Mouse (Mus musculus) lung, adult 2 months (tissue): Measurements from ENCODE around the gene Fgr. TPM values are rescaled to one million over a fixed set of nuclear protein-coding genes. Genes with fewer than 3 reads are reported as not detected.
A peak's percentile ranks its signal among the peaks of the same experiment; 100 is the strongest.

Source experiments
- DNase-seq: peaks from one replicate; pipeline ENCODE4 v3.0.0; 2022
- H3K4me1 ChIP-seq: fragments of 200-500 bp; 2 replicates; pipeline ENCODE4 v1.6.1; 2011; ENCODE audit warnings: low read length; ENCODE audit not compliant: control insufficient read depth, insufficient read depth
- H3K4me3 ChIP-seq: fragments of 200-500 bp; replicated peaks from 2 replicates; pipeline ENCODE3; 2011; ENCODE audit warnings: low read depth, mild to moderate bottlenecking, control low read depth, low read length; ENCODE audit errors: extremely low read depth
- CTCF ChIP-seq: fragments of 200-500 bp; IDR thresholded peaks from 2 replicates; pipeline ENCODE4 v1.5.1; 2011; ENCODE audit warnings: mild to moderate bottlenecking, low read length, control low read depth; ENCODE audit not compliant: insufficient read depth
- POLR2A ChIP-seq: fragments of 200-500 bp; IDR thresholded peaks from 2 replicates; pipeline ENCODE4 v1.6.1; 2011; ENCODE audit warnings: low read depth, mild to moderate bottlenecking, control low read depth, low read length, borderline replicate concordance; ENCODE audit errors: extremely low read depth
- WGBS: fragments of 180-500 bp; shearing (Covaris S2); methylation state at CpG from one replicate; pipeline ENCODE4 v1.1.7; 2018; 5-methylcytosine and 5-hydroxymethylcytosine counted together
- polyA plus RNA-seq: library from polyadenylated mRNA; depleted of rRNA; stranded (reverse); fragments of >200 nt; gene quantifications from 2 replicates; pipeline ENCODE4 v1.2.3, GENCODE M21; 2012

Gene Fgr
- polyA plus RNA-seq, 1 experiment = 19.1 TPM

DNA sequence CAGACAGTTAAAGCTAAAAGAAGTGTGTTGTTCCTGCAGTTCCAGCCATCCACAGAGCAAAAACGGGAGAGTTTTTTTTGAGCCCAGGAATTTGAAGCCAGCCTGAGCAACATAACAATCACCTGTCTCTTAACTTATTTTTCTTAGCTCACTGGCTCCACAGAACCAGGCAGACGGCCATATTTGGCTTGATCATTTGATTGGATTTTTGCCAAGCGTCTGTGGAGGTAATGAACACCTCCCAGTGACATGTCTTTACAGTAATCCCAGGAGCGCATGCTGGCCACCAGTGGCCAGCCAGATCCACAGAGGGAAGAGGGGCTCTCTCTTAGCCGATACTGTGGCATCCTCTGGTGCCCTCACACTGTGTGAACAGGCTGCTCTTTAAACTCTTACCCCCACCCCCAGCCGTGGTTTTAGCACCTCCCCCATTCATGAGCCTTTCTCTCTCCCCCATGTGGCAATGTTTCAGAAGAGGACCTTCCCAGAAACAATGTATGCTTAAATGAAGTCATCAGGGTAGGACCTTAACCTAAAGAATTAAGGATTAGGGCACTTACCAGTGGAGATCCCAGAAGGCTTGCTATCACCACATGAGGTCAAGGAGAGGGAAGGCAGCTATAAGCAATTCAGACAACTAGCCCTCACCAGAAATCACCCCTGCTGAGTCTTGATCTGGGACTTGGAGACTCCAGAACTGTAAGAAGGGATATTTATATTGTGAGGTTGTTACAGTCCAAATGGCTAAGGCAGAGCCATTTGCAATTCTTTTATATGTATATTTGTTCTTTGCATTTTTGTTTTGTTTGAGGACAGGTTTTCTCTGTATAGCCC, 5.6 kb upstream of the Fgr start:
- 48% methylated on average over 6 of the region's 6 CpGs for WGBS

DNA sequence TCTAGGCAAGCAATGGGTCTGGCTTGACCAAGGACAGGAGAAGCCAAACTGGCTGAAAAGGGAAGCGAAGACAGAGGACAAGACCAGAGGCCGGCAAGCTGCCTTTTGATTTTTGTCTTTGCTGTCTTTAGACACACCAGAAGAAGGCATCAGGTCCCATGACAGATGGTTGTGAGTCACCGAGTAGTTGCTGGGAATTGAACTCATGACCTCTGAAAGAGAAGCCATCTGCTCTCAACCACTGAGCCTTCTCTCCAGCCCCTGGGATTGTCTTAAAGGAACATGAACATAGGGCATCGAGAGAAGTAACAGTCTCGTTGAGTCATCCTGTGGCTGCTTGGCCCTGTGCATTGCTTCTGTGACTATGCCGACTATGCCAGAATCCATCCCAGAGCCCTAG, 2.3 kb upstream of the Fgr start:
- Histone ChIP-seq H3K4me1 (peaks cover 14% of the 10 kb centered on the region), H3K4me3 (no peak overlapping the region)
- TF ChIP-seq CTCF (no peak), POLR2A (no peak)
- WGBS = 69% methylated on average over 6 of the region's 6 CpGs
- no peak for DNase-seq

More for the DNA sequence above, 5.6 kb upstream of the Fgr start:
- TF ChIP-seq POLR2A = no peak
- no peak for TF ChIP-seq CTCF
- no peak overlapping the region for H3K4me3 ChIP-seq
- H3K4me1 ChIP-seq = peaks cover 4% of the 10 kb centered on the region; the same call in 1 of the 2 replicates
- DNase-seq = no peak

DNA sequence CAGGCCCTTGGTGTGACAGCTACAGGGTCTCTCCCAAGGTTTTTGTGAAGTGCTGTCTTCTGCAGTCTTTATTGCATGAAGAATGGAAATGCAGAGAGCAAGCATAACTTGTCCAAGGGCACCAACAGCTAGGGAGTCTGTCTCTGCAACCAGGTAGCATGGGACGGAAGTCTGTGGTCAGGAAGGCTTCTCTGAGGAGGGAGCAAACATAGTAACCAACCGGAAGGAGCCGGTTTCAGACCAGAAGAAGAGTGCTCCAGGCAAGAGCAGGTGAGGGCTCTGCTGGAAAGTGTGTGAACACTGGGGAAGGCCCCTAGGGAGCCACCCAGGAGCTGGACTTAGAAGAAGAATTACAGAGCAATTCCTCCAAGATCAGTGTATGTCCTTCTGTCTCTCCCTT, 1.8 kb upstream of the Fgr start:
- 54% methylated on average over 3 of the region's 3 CpGs for WGBS
- TF ChIP-seq POLR2A (no peak), CTCF (no peak)
- Histone ChIP-seq H3K4me3 (no peak overlapping the region), H3K4me1 (peaks cover 14% of the 10 kb centered on the region)
- DNase-seq = no peak

DNA sequence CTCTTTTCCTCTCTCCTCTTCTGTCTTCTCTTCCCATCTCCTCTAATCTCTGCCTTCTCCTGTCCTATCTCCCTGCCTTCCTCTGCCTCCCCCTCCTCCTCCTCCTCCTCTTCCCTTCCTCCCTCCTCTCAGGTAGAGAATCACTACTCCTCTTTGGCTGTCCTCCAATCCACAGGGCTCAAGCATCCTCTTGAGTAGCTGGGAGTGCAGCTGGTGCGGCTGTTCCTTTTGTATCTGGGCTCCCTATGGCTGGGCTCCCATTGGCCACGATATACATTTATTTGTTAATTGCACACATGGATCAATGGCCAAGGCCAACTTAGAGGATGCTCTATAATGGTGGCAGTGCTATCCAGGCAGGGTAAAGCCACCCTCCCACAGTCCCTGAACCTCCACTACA, 1.3 kb upstream of the Fgr start:
- 46% methylated on average over 2 of the region's 2 CpGs for WGBS
- TF ChIP-seq POLR2A = no peak
- no peak for TF ChIP-seq CTCF
- DNase-seq = no peak
- Histone ChIP-seq H3K4me3 (no peak overlapping the region), H3K4me1 (peaks cover 14% of the 10 kb centered on the region)

DNA sequence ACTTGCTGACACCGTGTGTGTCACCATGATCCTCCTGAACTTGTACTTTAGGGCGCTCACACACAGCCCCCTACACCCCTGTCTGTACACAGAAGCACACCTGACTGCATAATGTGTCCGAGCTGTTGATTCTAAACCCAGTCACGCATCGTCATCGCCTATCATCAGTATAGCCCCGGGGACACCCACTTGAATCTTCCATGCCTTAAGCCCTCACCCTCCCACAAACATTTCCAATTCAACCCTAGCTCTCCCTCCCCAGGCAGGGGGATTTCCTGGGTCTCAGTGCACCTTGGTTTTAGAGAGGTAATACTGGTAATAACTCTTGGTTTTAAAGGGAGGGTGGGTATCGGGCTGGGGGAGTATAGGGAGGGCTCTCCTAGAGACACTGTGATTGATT, 709 bp upstream of the Fgr start:
- peaks cover 14% of the 10 kb centered on the region for H3K4me1 ChIP-seq

DNA sequence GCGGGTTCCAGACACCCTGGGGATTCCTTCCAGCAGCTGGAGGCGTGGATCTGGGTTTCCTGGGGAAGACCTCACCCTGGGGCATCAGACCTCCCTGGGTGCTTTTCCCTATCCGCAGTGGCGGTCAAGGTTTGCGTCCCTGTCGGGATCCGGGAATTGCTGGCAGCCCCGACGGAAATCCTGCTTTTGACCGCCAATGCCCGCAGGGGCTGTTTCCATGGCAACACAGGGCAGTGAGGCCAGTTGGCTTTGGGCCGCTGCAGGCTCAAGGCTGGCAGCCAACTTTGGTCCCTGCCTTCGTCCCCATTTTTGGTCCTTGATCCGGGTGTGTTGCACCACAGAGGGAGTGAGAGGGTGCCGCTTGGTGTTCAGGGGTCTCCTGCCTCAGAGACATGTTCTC, 1.0 kb downstream of the Fgr start:
- H3K4me1 ChIP-seq = peaks cover 14% of the 10 kb centered on the region
- WGBS = 4% methylated on average over 15 of the region's 15 CpGs
- TF ChIP-seq CTCF = no peak
- TF ChIP-seq POLR2A = no peak
- DNase-seq = peak; percentile 63
- H3K4me3 ChIP-seq = peak overlapping the region; percentile 1

More for the DNA sequence above, 709 bp upstream of the Fgr start:
- H3K4me3 ChIP-seq = no peak overlapping the region
- no peak for DNase-seq
- TF ChIP-seq CTCF (no peak), POLR2A (no peak)
- WGBS = 77% methylated on average over 8 of the region's 8 CpGs

DNA sequence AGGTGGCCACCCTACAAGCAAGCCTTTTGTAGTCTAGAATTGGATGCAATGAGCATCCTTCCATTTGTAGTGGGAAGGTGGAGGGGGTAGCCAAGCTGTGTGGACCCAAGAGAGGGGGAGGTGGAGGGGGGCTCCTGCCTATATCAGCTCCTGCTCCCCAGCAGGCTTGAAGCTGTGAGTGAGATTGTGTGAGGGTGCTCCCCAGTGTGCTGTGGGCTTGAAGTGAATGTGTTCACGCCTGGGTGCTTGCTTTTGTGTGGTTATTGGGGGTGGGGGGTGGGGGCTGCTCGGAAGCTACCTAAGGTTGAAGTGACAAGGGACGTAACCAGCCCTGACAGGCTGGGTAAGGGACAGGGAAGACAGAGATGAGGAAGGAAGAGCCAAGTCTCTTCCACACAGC, 1.9 kb downstream of the Fgr start:
- no peak overlapping the region for H3K4me3 ChIP-seq
- peaks cover 14% of the 10 kb centered on the region for H3K4me1 ChIP-seq
- WGBS = 78% methylated on average over 3 of the region's 3 CpGs

DNA sequence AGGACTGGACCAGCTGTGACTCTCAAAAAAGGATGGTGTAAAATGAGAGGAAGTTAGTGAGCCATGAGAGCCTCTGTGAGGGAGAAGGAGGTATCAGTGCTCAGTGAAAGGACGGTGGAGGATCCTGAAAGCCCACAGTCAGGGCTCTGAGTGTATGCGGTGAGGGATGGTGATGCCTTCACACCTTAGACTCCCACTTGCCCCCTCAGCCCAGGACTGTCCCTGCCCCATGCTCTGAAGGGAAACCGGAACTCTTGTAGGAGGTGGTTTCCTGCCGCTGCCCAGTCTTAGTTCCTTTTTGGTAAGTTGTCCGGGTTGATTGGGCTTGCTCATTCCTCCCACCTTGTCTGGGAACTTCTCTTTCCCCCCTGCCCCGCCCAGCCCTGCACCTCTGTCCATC, 2.8 kb downstream of the Fgr start:
- DNase-seq = no peak
- TF ChIP-seq CTCF (no peak), POLR2A (no peak)
- peaks cover 13% of the 10 kb centered on the region for H3K4me1 ChIP-seq
- 43% methylated on average over 6 of the region's 6 CpGs for WGBS
- H3K4me3 ChIP-seq = no peak overlapping the region

More for the DNA sequence above, 1.9 kb downstream of the Fgr start:
- TF ChIP-seq POLR2A (no peak), CTCF (no peak)
- DNase-seq = no peak

DNA sequence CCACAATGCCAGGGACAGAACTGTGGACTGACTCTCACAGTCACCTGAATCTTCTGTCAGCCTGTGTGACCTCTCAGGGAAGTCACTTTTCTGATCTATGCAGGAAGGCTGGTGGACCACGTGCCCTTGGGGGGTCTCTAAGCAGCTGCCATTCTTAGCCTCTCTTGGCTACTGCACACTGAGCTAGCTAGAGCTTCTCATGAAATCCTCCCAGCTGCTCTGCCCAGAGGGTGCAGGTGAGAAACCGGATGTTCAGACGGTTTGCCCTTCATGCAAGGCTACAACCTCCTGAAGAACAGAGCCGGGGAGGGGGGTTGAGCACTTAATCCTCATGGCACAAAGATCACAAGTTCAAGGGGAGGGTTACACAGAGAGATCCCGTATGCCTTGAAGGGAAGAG, 3.7 kb downstream of the Fgr start:
- TF ChIP-seq CTCF (no peak), POLR2A (no peak)
- 50% methylated on average over 5 of the region's 5 CpGs for WGBS

DNA sequence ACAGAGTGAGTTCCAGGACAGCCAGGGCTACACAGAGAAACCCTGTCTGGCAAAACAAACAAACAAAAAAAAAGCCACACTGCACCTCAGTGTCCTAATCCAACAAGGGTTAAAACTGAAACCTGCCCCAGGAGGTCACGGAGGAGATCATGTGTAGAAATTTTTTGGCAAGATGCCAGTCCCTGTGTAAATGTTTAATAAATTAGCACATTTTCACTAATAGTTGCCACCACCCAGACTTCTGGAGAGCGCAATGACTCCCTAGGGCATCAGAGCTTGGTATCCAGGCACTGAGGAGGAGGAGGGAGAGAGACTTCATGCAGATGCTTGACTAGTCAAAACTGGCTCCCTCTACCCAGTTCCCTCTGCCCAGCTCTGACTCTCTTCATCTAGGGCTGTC, 5.3 kb downstream of the Fgr start:
- WGBS = 38% methylated on average over 2 of the region's 2 CpGs
- TF ChIP-seq POLR2A = no peak
- DNase-seq = no peak
- Histone ChIP-seq H3K4me3 (no peak overlapping the region), H3K4me1 (peaks cover 9% of the 10 kb centered on the region)

More for the DNA sequence above, 3.7 kb downstream of the Fgr start:
- no peak for DNase-seq
- peaks cover 9% of the 10 kb centered on the region for H3K4me1 ChIP-seq
- H3K4me3 ChIP-seq = no peak overlapping the region

DNA sequence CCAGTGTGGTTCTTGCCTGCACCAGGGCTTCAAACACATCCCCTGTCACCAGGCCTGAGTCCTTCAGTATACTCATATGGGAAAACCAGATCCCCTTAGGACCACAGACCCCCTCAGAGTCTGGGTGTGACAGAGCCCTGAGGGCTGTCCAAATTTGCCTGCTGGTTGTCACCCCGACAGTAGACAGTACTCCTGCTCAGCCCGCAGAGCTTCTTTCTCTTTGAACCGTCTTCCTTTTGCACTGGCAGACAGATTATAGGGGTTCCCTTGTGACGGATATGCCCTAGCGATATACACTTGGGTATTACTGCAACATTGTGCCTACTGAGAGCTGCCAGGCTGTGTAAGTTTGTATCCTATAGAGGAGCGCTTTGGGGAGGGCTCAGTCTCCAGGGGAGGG, 7.7 kb downstream of the Fgr start:
- TF ChIP-seq POLR2A = no peak
- TF ChIP-seq CTCF = no peak
- WGBS = 88% methylated on average over 6 of the region's 6 CpGs
- no peak for DNase-seq
- Histone ChIP-seq H3K4me1 (no peaks in the 10 kb centered on the region), H3K4me3 (no peak overlapping the region)
